Mouse (Mus musculus) kidney, postnatal 0 days (tissue): ENCODE results near the gene Gbgt1. TPM values are rescaled to one million over a fixed set of nuclear protein-coding genes. Genes with fewer than 3 reads are reported as not detected.

Experiments
- ATAC-seq: fragments of 200-750 bp; cut with Nextera tagmentation; replicated peaks from 2 replicates; pipeline ENCODE4 v1.8.0; 2017; ENCODE audit warnings: low read depth, moderate number of reproducible peaks, moderate TSS enrichment, moderate library complexity; ENCODE audit not compliant: low FRiP score
- DNase-seq: peaks from one replicate; pipeline ENCODE4 v3.0.0-alpha.2; 2016; ENCODE audit warnings: low spot score
- H3K27ac ChIP-seq: fragments of 300-500 bp; sonication (generic); 2 replicates; pipeline ENCODE4 v1.5.1; 2014; ENCODE audit warnings: mild to moderate bottlenecking
- H3K27me3 ChIP-seq: fragments of 300-500 bp; sonication (generic); 2 replicates; pipeline ENCODE4 v1.6.1; 2014; ENCODE audit warnings: low read length, mixed read lengths; ENCODE audit not compliant: insufficient read depth
- H3K36me3 ChIP-seq: fragments of 300-500 bp; sonication (generic); 2 replicates; pipeline ENCODE4 v1.6.1; 2014; ENCODE audit warnings: low read length, mixed read lengths; ENCODE audit not compliant: insufficient read depth
- H3K4me1 ChIP-seq: fragments of 300-500 bp; sonication (generic); replicated peaks from 2 replicates; pipeline ENCODE4 v1.6.1; 2014; ENCODE audit warnings: antibody characterized with exemption, low read length, mixed read lengths; ENCODE audit not compliant: insufficient read depth
- H3K4me2 ChIP-seq: fragments of 300-500 bp; sonication (generic); 2 replicates; pipeline ENCODE4 v1.6.1; 2014; ENCODE audit warnings: mild to moderate bottlenecking, low read length, moderate library complexity, mixed read lengths
- H3K4me3 ChIP-seq: fragments of 300-500 bp; sonication (generic); replicated peaks from 2 replicates; pipeline ENCODE4 v1.5.1; 2014; ENCODE audit warnings: low read depth, low read length
- H3K9ac ChIP-seq: fragments of 300-500 bp; sonication (generic); 2 replicates; pipeline ENCODE4 v1.6.1; 2014; ENCODE audit warnings: low read depth, low read length
- H3K9me3 ChIP-seq: fragments of 300-500 bp; sonication (generic); replicated peaks from 2 replicates; pipeline ENCODE4 v1.6.1; 2016; ENCODE audit warnings: low read length, inconsistent platforms, mixed read lengths
- CTCF ChIP-seq: IDR thresholded peaks from 2 replicates; pipeline ENCODE4 v1.5.1; 2016; ENCODE audit warnings: antibody characterized with exemption, low read depth, mild to moderate bottlenecking, moderate library complexity
- WGBS: fragments of 180-500 bp; shearing (Covaris S2); extraction: QIAGEN DNeasy Blood & Tissue Kit; methylation state at CpG from one replicate; pipeline ENCODE4 v1.1.7; 2014; 5-methylcytosine and 5-hydroxymethylcytosine counted together
- polyA plus RNA-seq: library from polyadenylated mRNA; unstranded; fragments of >200 nt; fragmentation: Nextera tagmentation; extraction: Ambion mirVana; gene quantifications from 2 replicates; pipeline ENCODE4 v1.2.1, GENCODE M21; 2015

Gene Gbgt1
- polyA plus RNA-seq, 1 experiment from 2014 or later, result 2.4 TPM

DNA sequence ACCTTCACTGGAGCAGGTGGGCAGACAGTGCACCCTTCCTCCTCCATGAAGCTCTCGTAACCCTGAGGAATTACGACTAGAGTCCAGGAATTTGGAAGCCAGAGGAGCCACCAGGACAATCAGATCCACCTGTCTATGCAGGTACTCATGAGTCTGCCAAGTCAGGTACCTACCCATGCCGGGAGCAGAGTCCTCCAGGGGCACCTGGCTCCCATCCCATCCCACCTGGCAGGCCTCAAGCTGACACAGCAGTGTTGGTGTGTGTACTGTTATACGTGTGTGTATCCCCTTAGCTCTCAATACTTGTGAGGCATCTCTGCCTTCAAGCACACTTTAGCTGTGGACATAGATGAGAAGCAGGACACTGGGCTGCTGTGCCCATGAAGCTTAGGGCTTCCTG, 25.5 kb downstream of the Gbgt1 start:
- Histone ChIP-seq H3K4me2 (no peak overlapping the region), H3K27me3 (no peaks in the 10 kb centered on the region), H3K9me3 (no peaks in the 10 kb centered on the region), H3K36me3 (no peaks in the 10 kb centered on the region), H3K4me3 (no peak overlapping the region), H3K4me1 (peaks cover 31% of the 10 kb centered on the region; the same call in 1 of the 2 replicates), H3K27ac (no peak overlapping the region), H3K9ac (no peak overlapping the region)
- 79% methylated on average over 4 of the region's 4 CpGs for WGBS
- ATAC-seq, result no peak
- DNase-seq, result no peak
- TF ChIP-seq CTCF, result no peak

DNA sequence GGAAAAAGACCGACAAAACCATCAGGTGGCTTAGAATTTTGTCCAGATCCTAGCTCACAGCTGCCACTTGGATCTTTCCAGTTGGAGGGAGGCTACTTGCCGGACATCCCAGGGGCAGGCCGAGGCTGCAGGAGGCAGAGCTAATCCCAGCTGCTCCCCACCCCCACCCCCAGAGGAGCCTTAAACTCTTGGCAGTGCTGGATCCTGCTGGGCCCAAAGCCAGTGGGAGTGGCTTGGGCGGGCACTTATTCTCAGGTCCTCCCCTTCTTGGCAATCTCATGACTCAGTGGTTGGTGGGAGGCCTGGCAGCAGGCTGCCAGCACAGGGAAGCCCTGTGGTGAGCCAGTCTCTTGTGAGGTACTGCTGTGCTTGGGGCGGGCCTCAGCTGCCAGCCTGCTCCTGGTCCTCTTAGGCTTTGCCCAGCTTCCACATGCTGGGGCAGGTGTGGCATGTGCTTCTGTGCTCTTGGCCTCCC, 27.0 kb downstream of the Gbgt1 start:
- Histone ChIP-seq H3K4me1 (peaks cover 25% of the 10 kb centered on the region; the same call in 1 of the 2 replicates), H3K27ac (no peak overlapping the region), H3K27me3 (no peaks in the 10 kb centered on the region), H3K9me3 (no peaks in the 10 kb centered on the region), H3K4me3 (no peak overlapping the region), H3K4me2 (no peak overlapping the region), H3K36me3 (no peaks in the 10 kb centered on the region), H3K9ac (no peak overlapping the region)
- DNase-seq (peak; percentile 79), ATAC-seq (peak; percentile 49)
- WGBS, result 38% methylated on average over 5 of the region's 5 CpGs
- no peak for TF ChIP-seq CTCF

DNA sequence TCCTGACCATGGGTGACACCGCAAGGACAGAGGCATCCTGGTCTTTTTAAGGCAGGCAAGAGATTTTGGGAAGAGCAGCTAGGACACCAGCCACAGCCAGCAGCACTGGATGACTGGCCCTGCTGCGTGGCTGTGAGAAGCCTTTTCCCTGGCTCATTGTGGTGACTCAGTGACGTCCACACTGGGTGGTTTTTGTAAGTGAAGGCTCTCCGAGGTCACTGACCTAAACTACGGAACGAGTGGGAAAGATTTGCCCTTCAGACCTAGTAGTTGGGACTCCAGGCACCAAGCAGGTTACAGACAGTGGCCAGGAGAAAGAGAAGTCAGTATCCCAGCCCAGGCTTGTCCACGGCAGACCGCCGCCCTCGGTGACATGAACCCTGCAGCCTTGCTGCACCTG, 27.7 kb downstream of the Gbgt1 start:
- Histone ChIP-seq H3K9me3 (no peaks in the 10 kb centered on the region), H3K4me3 (no peak overlapping the region), H3K27ac (peak overlapping the region; percentile 69; the same call in 1 of the 2 replicates), H3K4me1 (peaks cover 25% of the 10 kb centered on the region; the same call in 1 of the 2 replicates), H3K27me3 (no peaks in the 10 kb centered on the region), H3K4me2 (no peak overlapping the region), H3K36me3 (no peaks in the 10 kb centered on the region), H3K9ac (no peak overlapping the region)
- ATAC-seq (no peak), DNase-seq (no peak)
- 85% methylated on average over 10 of the region's 10 CpGs for WGBS
- no peak for TF ChIP-seq CTCF

DNA sequence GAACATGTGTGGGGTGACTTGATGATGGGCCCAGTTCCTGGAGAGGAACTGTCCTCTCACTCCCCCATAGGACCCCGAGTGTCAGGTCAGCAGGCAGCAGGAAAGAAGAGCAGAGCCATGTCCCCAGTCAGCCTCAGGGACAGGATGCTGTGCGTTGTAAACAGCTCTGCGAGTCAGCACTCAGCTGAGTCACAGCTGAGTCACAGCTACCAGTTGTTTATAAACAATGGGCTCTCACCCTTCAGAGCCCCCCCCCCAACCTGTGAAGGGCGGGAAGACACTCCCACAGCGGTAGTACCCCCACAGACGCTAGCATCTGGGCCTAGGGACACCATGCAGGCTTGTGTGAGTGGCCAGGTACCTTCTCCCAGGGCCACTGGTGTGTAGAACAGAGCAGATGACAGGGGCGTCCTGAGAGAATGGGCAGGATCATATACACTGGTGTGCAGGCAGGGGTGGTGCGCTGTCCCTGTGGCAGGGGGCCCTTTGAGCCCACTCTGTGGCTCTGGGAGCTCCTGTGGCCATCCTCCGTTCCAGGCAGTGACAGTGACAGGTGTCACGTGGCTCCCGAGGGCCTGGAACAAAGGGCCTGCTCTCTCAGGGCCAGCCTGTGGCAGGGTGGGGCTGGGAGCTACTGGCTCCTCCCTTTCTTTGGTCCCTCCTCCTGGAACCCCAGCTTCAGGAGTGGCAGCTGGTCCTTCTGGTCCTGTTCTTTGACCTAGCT, 28.7 kb downstream of the Gbgt1 start:
- WGBS, result 23% methylated on average over 11 of the region's 11 CpGs
- peak; percentile 67 for DNase-seq
- H3K4me1 ChIP-seq, result peaks cover 32% of the 10 kb centered on the region; the same call in 1 of the 2 replicates

DNA sequence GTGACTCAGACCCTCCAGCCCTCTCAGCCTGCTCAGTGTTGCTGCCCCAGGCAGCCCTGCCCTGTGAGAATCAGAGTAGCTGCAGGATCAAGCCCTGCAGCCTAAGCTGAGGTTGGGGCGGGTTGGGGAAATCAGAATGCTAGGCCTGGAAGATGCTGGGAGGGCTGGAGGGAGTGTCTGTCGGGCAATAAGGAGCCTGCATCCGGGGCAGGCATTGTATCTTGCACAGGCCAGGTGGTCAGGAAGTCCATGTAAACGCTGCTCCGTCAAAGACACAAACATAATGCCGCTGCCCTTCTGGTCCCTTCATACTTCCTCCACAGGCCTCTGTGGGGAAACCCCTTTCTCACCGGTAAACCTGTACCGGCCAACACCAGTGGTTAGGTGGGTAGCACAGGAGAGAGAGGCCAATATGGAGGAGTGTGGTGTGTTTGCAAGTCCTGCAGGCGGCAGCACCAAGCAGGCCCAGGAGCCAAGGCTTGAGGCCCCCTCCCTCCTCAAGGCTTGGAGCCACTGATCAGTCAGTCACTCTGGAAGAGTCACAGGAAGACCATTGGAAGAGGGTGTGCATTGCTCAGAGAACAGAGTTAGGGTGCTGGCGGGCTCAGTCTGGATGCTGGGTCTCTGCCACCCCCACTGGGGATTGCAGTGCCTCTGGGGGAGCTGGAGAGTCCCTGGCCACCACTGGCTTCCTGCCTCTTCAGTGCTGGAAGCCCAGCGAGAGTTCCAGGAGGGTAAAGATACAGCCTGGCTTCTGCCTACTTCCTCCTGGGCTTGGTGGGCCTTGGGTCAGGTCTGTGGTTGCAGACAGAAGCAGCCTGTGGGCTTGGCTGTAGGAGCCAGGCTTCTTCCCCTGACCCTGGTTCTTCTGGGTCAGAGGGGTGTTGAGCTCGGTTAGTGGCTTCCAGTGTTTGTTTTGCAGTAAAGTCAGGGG, 29.5 kb downstream of the Gbgt1 start:
- DNase-seq, result no peak
- Histone ChIP-seq H3K9me3 (no peaks in the 10 kb centered on the region), H3K36me3 (no peaks in the 10 kb centered on the region), H3K4me2 (no peak overlapping the region), H3K27ac (peak overlapping the region; percentile 69), H3K27me3 (no peaks in the 10 kb centered on the region), H3K4me3 (no peak overlapping the region), H3K9ac (no peak overlapping the region), H3K4me1 (peaks cover 36% of the 10 kb centered on the region; the same call in 1 of the 2 replicates)
- TF ChIP-seq CTCF, result peak; percentile 50; the same call in 1 of the 2 replicates
- 44% methylated on average over 12 of the region's 12 CpGs for WGBS
- ATAC-seq, result no peak

More for the DNA sequence above, 28.7 kb downstream of the Gbgt1 start:
- ATAC-seq, result peak; percentile 80; the same call in 1 of the 2 replicates
- no peak overlapping the region for H3K9ac ChIP-seq
- no peaks in the 10 kb centered on the region for H3K36me3 ChIP-seq
- no peak for TF ChIP-seq CTCF
- no peak overlapping the region for H3K4me2 ChIP-seq
- H3K27ac ChIP-seq, result peak overlapping the region; percentile 69
- H3K9me3 ChIP-seq, result no peaks in the 10 kb centered on the region
- H3K27me3 ChIP-seq, result no peaks in the 10 kb centered on the region
- H3K4me3 ChIP-seq, result no peak overlapping the region
